Mouse (Mus musculus): Measurements from ENCODE around the gene Lrrc45.

GRCm38 (mm10) chr11:120676951-120677350, 36.8 kb upstream of the Lrrc45 start:
- TF ChIP-seq GATA1 (IDR thresholded peaks at IDR 0.05; ENCODE audit: low read length) (no peak), TAL1 (IDR thresholded peaks at IDR 0.05; ENCODE audit: low read length) (no peak)

All from erythroblast, embryonic 14.5 days (primary cell).